In the genomic region with DNA sequence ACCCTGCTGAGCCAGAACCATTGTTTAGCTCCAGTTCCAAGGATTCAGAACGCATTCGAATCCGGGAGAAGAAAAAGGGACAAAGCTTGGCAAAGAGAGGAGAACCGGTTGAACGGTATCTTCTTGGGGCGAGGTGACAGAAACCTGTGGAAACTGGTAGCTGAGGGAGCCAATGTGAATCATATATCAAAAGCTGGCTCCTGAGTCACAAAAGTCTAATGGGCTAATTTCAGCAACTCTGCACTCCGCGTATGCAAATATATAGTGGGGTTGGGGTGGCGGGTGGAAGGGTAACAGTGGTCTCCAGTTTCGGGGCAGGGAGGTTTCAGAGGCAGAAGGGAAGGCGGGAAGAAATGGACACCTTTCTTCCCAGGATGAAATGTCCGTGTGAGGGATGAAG, we compare ENCODE assay signal across 9 mouse cellular contexts. TPM values are rescaled to one million over a fixed set of nuclear protein-coding genes. Genes with fewer than 3 reads are reported as not detected.
A peak's percentile ranks its signal among the peaks of the same experiment; 100 is the strongest.
DNase-seq lines count a peak whose midpoint lies in the region; ATAC-seq and TF ChIP-seq lines count a peak whose summit lies in the region.
"Had no signal": no experiment of that assay in that cellular context is flagged by ENCODE, and none has a peak within 500 bp of the region (broad histone marks: within the 10 kb centered on the region; RNA-seq: fewer than 3 reads in every experiment).

No protein-coding gene starts in this region.

- no peak for TF ChIP-seq EP300 in liver, embryonic 14.5 days (IDR thresholded peaks at IDR 0.05; ENCODE audit: low read depth)

- peaks cover 20% of the 10 kb centered on the region for H3K4me1 ChIP-seq in testis, adult 2 months (ENCODE audit: control insufficient read depth, insufficient read depth, low read length)
- H3K4me1 ChIP-seq in liver, embryonic 14.5 days (replicated peaks; ENCODE audit: control insufficient read depth in 2 of 2, insufficient read depth in 2 of 2, low read length in 1 of 2): peaks cover 0 to 2% of the 10 kb centered on the region in 2 experiments; a peak in 1 of 4 replicates

- peak overlapping the region; percentile 73 for H3K4me3 ChIP-seq in gastrocnemius, adult 2 months
- H3K4me3 ChIP-seq in testis, adult 2 months (ENCODE audit: control insufficient read depth, low read depth, low read length): peak overlapping the region; percentile 65
- H3K4me3 ChIP-seq in liver, embryonic 14.5 days (ENCODE audit: insufficient read depth in 1 of 2, low read depth in 2 of 2, low read length in 2 of 2): no peak overlapping the region; a peak in 1 of 4 replicates

- H3K27ac ChIP-seq in gastrocnemius, adult 2 months: no peak overlapping the region
- H3K27ac ChIP-seq in testis, adult 2 months (ENCODE audit: control insufficient read depth, insufficient read depth, low read depth, low read length): peak overlapping the region; percentile 37; the same call in 1 of the 2 replicates
- H3K27ac ChIP-seq in liver, embryonic 14.5 days: no peak overlapping the region

- peak overlapping the region; percentile 42 for H3K4me2 ChIP-seq in liver, embryonic 14.5 days (ENCODE audit: low read depth)

- 6% methylated on average over 12 of the region's 12 CpGs for WGBS in liver, embryonic 14.5 days (ENCODE audit: insufficient replicate concordance)

- no peaks in the 10 kb centered on the region for H3K9me3 ChIP-seq in liver, embryonic 14.5 days (ENCODE audit: control insufficient read depth, low read length)

- TF ChIP-seq POLR2A in testis, adult 2 months (IDR thresholded peaks at IDR 0.05; ENCODE audit: control insufficient read depth, low read depth, low read length): no peak

- no peaks in the 10 kb centered on the region for H3K36me3 ChIP-seq in testis, adult 2 months (ENCODE audit: control insufficient read depth, insufficient read depth, low read length)
- H3K36me3 ChIP-seq in liver, embryonic 14.5 days (replicated peaks; ENCODE audit: control insufficient read depth, insufficient read depth, low read depth): no peaks in the 10 kb centered on the region

- no peak overlapping the region for H3K9ac ChIP-seq in liver, embryonic 14.5 days (replicated peaks)

- intact Hi-C loops in gastrocnemius, adult 2 months (cut with DNase I): no loop called here

- no peak for ATAC-seq in liver, embryonic 14.5 days (ENCODE audit: insufficient read depth)

- DNase-seq in gastrocnemius, adult 2 months: no peak
- DNase-seq in gastrocnemius, postnatal 25 days: no peak
- DNase-seq in testis, postnatal 14 days (ENCODE audit: low spot score): no peak
- no peak for DNase-seq in liver, embryonic 14.5 days (ENCODE audit: low read depth in 3 of 3, low spot score in 3 of 3)
- no peak for DNase-seq in embryo, embryonic 10.5 days (ENCODE audit: low spot score)
- DNase-seq in spleen, postnatal 14 days (ENCODE audit: low spot score in 2 of 2): no peak
- no peak for DNase-seq in adrenal gland, postnatal 36 days

- H3K27me3 ChIP-seq in testis, adult 2 months (ENCODE audit: control insufficient read depth, insufficient read depth, low read length): no peaks in the 10 kb centered on the region
- H3K27me3 ChIP-seq in liver, embryonic 14.5 days (ENCODE audit: control insufficient read depth, insufficient read depth, low read length): peaks cover 17% of the 10 kb centered on the region

- no peak for TF ChIP-seq CTCF in gastrocnemius, adult 2 months (IDR thresholded peaks at IDR 0.05)
- no peak for TF ChIP-seq CTCF in testis, adult 2 months (IDR thresholded peaks at IDR 0.05; ENCODE audit: control insufficient read depth, insufficient read depth, insufficient replicate concordance, low read depth, low read length)
- TF ChIP-seq CTCF in liver, embryonic 14.5 days (IDR thresholded peaks at IDR 0.05; ENCODE audit: low read depth): no peak

RNA-seq across cellular contexts. Expression of a gene that starts 48.7 kb away (rescaled TPM):
- not detected for total RNA-seq in gastrocnemius, adult 2 months (2021)
- total RNA-seq in gastrocnemius, postnatal 25 days (2021): not detected
- not detected in 2 replicates for polyA plus RNA-seq in testis, adult 2 months (2012; rRNA removed)
- polyA plus RNA-seq in liver, embryonic 14.5 days (2012; rRNA removed): not detected in 2 replicates
- not detected in 2 replicates for polyA plus RNA-seq in liver, embryonic 14.5 days (2014; fragmentation: Nextera tagmentation; extraction: Ambion mirVana)
- not detected for total RNA-seq in adrenal gland, postnatal 36 days (2021)
- total RNA-seq: hematopoietic stem cell, adult 5-6 weeks had no signal

Comparison
In these comparisons a context has a peak if more than half of its experiments do, and no peak if none do; other contexts are left out.
1. H3K4me3 ChIP-seq: peak in gastrocnemius, adult 2 months (single experiment) and testis, adult 2 months (single experiment); none in liver, embryonic 14.5 days (0 of 2).